Mouse (Mus musculus): Measurements from ENCODE around the gene Phf21a. TPM values are rescaled to one million over a fixed set of nuclear protein-coding genes. Genes with fewer than 3 reads are reported as not detected.
A peak's percentile ranks its signal among the peaks of the same experiment; 100 is the strongest.

Gene Phf21a
- polyA plus RNA-seq, 1 experiment from 2014 or later, result 34.1 TPM

DNA sequence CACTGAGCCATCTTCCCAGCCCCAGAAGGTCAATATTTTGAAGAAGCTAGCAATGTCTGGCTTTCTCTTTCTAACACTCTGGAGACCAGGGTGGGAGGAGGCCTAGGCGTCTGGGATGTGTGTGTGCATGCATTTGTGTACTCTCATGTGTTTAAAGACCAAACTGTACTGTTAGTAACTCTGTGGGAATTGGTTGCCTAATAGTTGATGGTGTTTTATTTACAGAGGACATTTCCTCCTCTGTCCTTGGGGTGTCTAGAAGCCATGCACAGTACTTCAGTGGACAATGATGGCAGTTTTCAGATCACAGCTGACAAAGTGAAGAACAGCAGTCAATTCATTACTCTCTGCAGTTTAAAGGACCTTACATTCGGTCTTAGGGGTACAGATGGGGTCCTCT, 254.3 kb downstream of the Phf21a start:
- no peak for ATAC-seq (ENCODE audit: insufficient read depth, low FRiP score, low TSS enrichment)
- H3K4me3 ChIP-seq (ENCODE audit: low read depth, low read length), result no peak overlapping the region
- H3K27ac ChIP-seq (ENCODE audit: low read depth, low read length), result no peak overlapping the region
- no peak overlapping the region for H3K4me2 ChIP-seq (ENCODE audit: low read depth)
- no peak for DNase-seq (ENCODE audit: low spot score)
- 86% methylated on average over 2 of the region's 2 CpGs for WGBS
- no peaks in the 10 kb centered on the region for H3K9me3 ChIP-seq (ENCODE audit: control insufficient read depth, low read length)
- H3K27me3 ChIP-seq (ENCODE audit: control insufficient read depth, insufficient read depth, low read length), result no peaks in the 10 kb centered on the region
- H3K4me1 ChIP-seq (ENCODE audit: control insufficient read depth, insufficient read depth, low read length), result no peaks in the 10 kb centered on the region
- peaks cover 5% of the 10 kb centered on the region for H3K36me3 ChIP-seq (ENCODE audit: control insufficient read depth, insufficient read depth, low read length)
- H3K9ac ChIP-seq (ENCODE audit: low read length), result no peak overlapping the region

- H3K9ac ChIP-seq (ENCODE audit: low read length), result no peak overlapping the region
- DNase-seq (ENCODE audit: low spot score) (no peak), ATAC-seq (ENCODE audit: insufficient read depth, low FRiP score, low TSS enrichment) (no peak)
- no peak overlapping the region for H3K27ac ChIP-seq (ENCODE audit: low read depth, low read length)
- H3K36me3 ChIP-seq (ENCODE audit: control insufficient read depth, insufficient read depth, low read length), result peaks cover 5% of the 10 kb centered on the region
- H3K4me3 ChIP-seq (ENCODE audit: low read depth, low read length), result no peak overlapping the region
- H3K9me3 ChIP-seq (ENCODE audit: control insufficient read depth, low read length), result no peaks in the 10 kb centered on the region
- H3K4me2 ChIP-seq (ENCODE audit: low read depth), result no peak overlapping the region
- WGBS, result 70% methylated on average over 6 of the region's 6 CpGs
- H3K4me1 ChIP-seq (ENCODE audit: control insufficient read depth, insufficient read depth, low read length), result no peaks in the 10 kb centered on the region
- no peaks in the 10 kb centered on the region for H3K27me3 ChIP-seq (ENCODE audit: control insufficient read depth, insufficient read depth, low read length)
Measured at GRCm38 (mm10) chr2:92349589-92350425, 256.9 kb downstream of the Phf21a start.

DNA sequence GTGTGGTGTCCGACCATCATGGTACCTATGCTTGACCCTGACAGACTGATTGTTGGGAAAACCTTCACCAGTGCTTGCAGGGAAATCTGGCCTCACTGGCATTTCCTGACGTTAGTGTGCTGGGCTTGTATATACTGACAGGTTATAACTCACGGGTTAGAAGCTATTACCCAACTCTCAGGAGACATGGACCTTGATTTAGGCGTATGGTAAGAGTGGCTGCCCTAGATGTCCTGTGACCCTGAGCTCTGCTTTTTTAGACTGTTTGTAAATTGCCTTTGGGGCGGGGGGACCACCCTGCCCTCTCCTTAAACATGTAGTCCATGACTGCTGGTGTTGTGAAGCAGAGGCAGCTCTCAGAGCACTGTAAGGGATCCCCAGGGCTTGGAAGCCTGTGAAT, 257.8 kb downstream of the Phf21a start:
- Histone ChIP-seq H3K9me3 (ENCODE audit: control insufficient read depth, low read length) (no peaks in the 10 kb centered on the region), H3K27me3 (ENCODE audit: control insufficient read depth, insufficient read depth, low read length) (no peaks in the 10 kb centered on the region), H3K4me1 (ENCODE audit: control insufficient read depth, insufficient read depth, low read length) (no peaks in the 10 kb centered on the region), H3K4me2 (ENCODE audit: low read depth) (no peak overlapping the region), H3K9ac (ENCODE audit: low read length) (no peak overlapping the region), H3K36me3 (ENCODE audit: control insufficient read depth, insufficient read depth, low read length) (peaks cover 5% of the 10 kb centered on the region), H3K27ac (ENCODE audit: low read depth, low read length) (no peak overlapping the region), H3K4me3 (ENCODE audit: low read depth, low read length) (no peak overlapping the region)
- WGBS, result 68% methylated on average over 5 of the region's 5 CpGs
- DNase-seq (ENCODE audit: low spot score) (no peak), ATAC-seq (ENCODE audit: insufficient read depth, low FRiP score, low TSS enrichment) (no peak)

DNA sequence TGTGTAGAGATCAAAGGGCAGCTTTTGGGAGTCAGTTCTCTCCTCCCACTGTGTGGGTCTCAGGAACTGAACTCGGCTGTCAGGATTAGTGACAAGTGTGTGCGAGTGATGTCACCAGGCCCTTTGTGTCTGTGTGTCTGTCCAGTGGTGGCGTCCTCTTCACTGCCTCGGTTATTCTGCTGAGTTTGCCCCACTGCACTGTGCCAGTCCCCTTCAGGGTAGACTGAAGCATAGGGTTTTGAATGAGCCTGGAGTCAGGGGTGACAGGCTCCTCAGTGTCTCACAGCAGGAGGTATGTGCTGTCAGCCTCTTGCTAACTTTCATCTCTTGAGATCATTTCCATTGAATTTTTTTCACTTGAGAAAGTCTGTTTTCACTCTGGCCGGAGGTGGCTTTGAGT, 260.5 kb downstream of the Phf21a start:
- H3K27ac ChIP-seq (ENCODE audit: low read depth, low read length), result no peak overlapping the region
- no peak for ATAC-seq (ENCODE audit: insufficient read depth, low FRiP score, low TSS enrichment)

DNA sequence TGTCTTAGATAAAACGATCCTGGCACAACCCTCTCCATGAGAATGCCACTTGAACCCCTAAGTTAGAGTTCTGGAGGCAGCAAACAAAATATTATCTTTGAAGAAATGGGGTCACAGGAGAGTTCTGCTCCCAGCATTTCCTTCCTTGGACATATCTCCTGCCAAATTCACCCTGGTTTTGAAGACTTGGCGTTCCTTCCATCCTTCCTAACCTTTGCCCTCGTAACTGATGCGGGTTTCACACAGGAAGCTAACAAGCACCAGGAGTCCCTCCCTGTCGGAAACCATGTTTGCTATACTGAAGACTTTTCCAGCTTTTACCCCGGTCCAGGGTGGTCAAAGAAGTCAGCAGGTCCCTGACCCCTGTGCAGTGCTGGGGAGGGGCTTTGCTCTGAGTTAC, 261.3 kb downstream of the Phf21a start:
- ATAC-seq (ENCODE audit: insufficient read depth, low FRiP score, low TSS enrichment) (no peak), DNase-seq (ENCODE audit: low spot score) (no peak)
- H3K36me3 ChIP-seq (ENCODE audit: control insufficient read depth, insufficient read depth, low read length), result peaks cover 2% of the 10 kb centered on the region
- no peak overlapping the region for H3K4me3 ChIP-seq (ENCODE audit: low read depth, low read length)
- H3K27me3 ChIP-seq (ENCODE audit: control insufficient read depth, insufficient read depth, low read length), result no peaks in the 10 kb centered on the region
- no peak overlapping the region for H3K4me2 ChIP-seq (ENCODE audit: low read depth)
- H3K9me3 ChIP-seq (ENCODE audit: control insufficient read depth, low read length), result no peaks in the 10 kb centered on the region
- WGBS, result 58% methylated on average over 6 of the region's 6 CpGs
- H3K27ac ChIP-seq (ENCODE audit: low read depth, low read length), result no peak overlapping the region
- no peaks in the 10 kb centered on the region for H3K4me1 ChIP-seq (ENCODE audit: control insufficient read depth, insufficient read depth, low read length)
- no peak overlapping the region for H3K9ac ChIP-seq (ENCODE audit: low read length)

More for the DNA sequence above, 260.5 kb downstream of the Phf21a start:
- H3K4me2 ChIP-seq (ENCODE audit: low read depth), result no peak overlapping the region
- H3K36me3 ChIP-seq (ENCODE audit: control insufficient read depth, insufficient read depth, low read length), result peaks cover 5% of the 10 kb centered on the region
- H3K27me3 ChIP-seq (ENCODE audit: control insufficient read depth, insufficient read depth, low read length), result no peaks in the 10 kb centered on the region
- WGBS, result 52% methylated on average over 5 of the region's 5 CpGs
- H3K9ac ChIP-seq (ENCODE audit: low read length), result no peak overlapping the region
- no peaks in the 10 kb centered on the region for H3K4me1 ChIP-seq (ENCODE audit: control insufficient read depth, insufficient read depth, low read length)
- DNase-seq (ENCODE audit: low spot score), result no peak
- no peaks in the 10 kb centered on the region for H3K9me3 ChIP-seq (ENCODE audit: control insufficient read depth, low read length)
- H3K4me3 ChIP-seq (ENCODE audit: low read depth, low read length), result no peak overlapping the region

DNA sequence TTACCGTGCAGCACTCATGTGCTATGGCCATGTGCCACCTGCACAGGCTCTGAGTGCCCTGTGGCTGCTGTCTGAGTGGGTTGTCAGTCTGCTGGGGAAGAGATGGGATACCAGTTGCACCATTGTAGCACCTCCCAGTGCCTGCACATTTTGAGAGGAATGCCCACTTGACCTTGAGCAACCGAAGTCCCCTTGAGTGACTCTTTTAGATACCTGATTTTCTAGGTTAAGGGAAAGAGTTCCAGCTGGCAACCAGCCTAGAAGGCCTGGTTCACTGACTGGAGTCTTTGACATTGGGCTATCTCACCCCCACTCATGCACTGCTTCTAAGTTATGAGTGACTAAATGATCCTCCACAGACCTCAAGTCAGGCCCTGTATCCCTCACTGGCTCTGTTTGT, 266.4 kb downstream of the Phf21a start:
- H3K27me3 ChIP-seq (ENCODE audit: control insufficient read depth, insufficient read depth, low read length), result no peaks in the 10 kb centered on the region
- H3K36me3 ChIP-seq (ENCODE audit: control insufficient read depth, insufficient read depth, low read length), result peaks cover 6% of the 10 kb centered on the region
- ATAC-seq (ENCODE audit: insufficient read depth, low FRiP score, low TSS enrichment) (no peak), DNase-seq (ENCODE audit: low spot score) (no peak)
- H3K9ac ChIP-seq (ENCODE audit: low read length), result no peak overlapping the region
- no peak overlapping the region for H3K4me3 ChIP-seq (ENCODE audit: low read depth, low read length)
- 91% methylated on average over 2 of the region's 2 CpGs for WGBS
- no peak overlapping the region for H3K27ac ChIP-seq (ENCODE audit: low read depth, low read length)
- H3K4me1 ChIP-seq (ENCODE audit: control insufficient read depth, insufficient read depth, low read length), result no peaks in the 10 kb centered on the region
- no peaks in the 10 kb centered on the region for H3K9me3 ChIP-seq (ENCODE audit: control insufficient read depth, low read length)
- H3K4me2 ChIP-seq (ENCODE audit: low read depth), result no peak overlapping the region

- Histone ChIP-seq H3K36me3 (ENCODE audit: control insufficient read depth, insufficient read depth, low read length) (peaks cover 6% of the 10 kb centered on the region; the same call in 1 of the 2 replicates), H3K4me3 (ENCODE audit: low read depth, low read length) (no peak overlapping the region), H3K9ac (ENCODE audit: low read length) (no peak overlapping the region), H3K4me1 (ENCODE audit: control insufficient read depth, insufficient read depth, low read length) (no peaks in the 10 kb centered on the region), H3K9me3 (ENCODE audit: control insufficient read depth, low read length) (no peaks in the 10 kb centered on the region), H3K4me2 (ENCODE audit: low read depth) (no peak overlapping the region), H3K27ac (ENCODE audit: low read depth, low read length) (no peak overlapping the region), H3K27me3 (ENCODE audit: control insufficient read depth, insufficient read depth, low read length) (no peaks in the 10 kb centered on the region)
- ATAC-seq (ENCODE audit: insufficient read depth, low FRiP score, low TSS enrichment) (no peak), DNase-seq (ENCODE audit: low spot score) (peak; percentile 9)
- WGBS, result 77% methylated on average over 25 of the region's 25 CpGs
Measured at GRCm38 (mm10) chr2:92360186-92360823, 267.4 kb downstream of the Phf21a start.

GRCm38 (mm10) chr2:92360893-92361292, 268.0 kb downstream of the Phf21a start:
- Histone ChIP-seq H3K9ac (ENCODE audit: low read length) (no peak overlapping the region), H3K4me2 (ENCODE audit: low read depth) (no peak overlapping the region), H3K36me3 (ENCODE audit: control insufficient read depth, insufficient read depth, low read length) (peaks cover 6% of the 10 kb centered on the region; the same call in 1 of the 2 replicates), H3K27me3 (ENCODE audit: control insufficient read depth, insufficient read depth, low read length) (no peaks in the 10 kb centered on the region), H3K9me3 (ENCODE audit: control insufficient read depth, low read length) (no peaks in the 10 kb centered on the region), H3K27ac (ENCODE audit: low read depth, low read length) (no peak overlapping the region), H3K4me3 (ENCODE audit: low read depth, low read length) (no peak overlapping the region), H3K4me1 (ENCODE audit: control insufficient read depth, insufficient read depth, low read length) (no peaks in the 10 kb centered on the region)
- 33% methylated on average over 11 of the region's 12 CpGs for WGBS
- 0 out of 2 replicates have a peak, but pooled peaks have one; percentile 48 for ATAC-seq (ENCODE audit: insufficient read depth, low FRiP score, low TSS enrichment)
- peak; percentile 19 for DNase-seq (ENCODE audit: low spot score)

- DNase-seq (ENCODE audit: low spot score) (no peak), ATAC-seq (ENCODE audit: insufficient read depth, low FRiP score, low TSS enrichment) (no peak)
- Histone ChIP-seq H3K36me3 (ENCODE audit: control insufficient read depth, insufficient read depth, low read length) (peaks cover 6% of the 10 kb centered on the region; the same call in 1 of the 2 replicates), H3K4me3 (ENCODE audit: low read depth, low read length) (no peak overlapping the region), H3K9ac (ENCODE audit: low read length) (no peak overlapping the region), H3K4me2 (ENCODE audit: low read depth) (no peak overlapping the region), H3K9me3 (ENCODE audit: control insufficient read depth, low read length) (no peaks in the 10 kb centered on the region), H3K4me1 (ENCODE audit: control insufficient read depth, insufficient read depth, low read length) (no peaks in the 10 kb centered on the region), H3K27me3 (ENCODE audit: control insufficient read depth, insufficient read depth, low read length) (no peaks in the 10 kb centered on the region), H3K27ac (ENCODE audit: low read depth, low read length) (no peak overlapping the region)
- 91% methylated on average over 8 of the region's 8 CpGs for WGBS
Measured at GRCm38 (mm10) chr2:92361795-92362194, 268.9 kb downstream of the Phf21a start.

Measured in neural tube, embryonic 11.5 days (tissue).